Mouse (Mus musculus): ENCODE data around the gene Clp1. TPM values are rescaled to one million over a fixed set of nuclear protein-coding genes. Genes with fewer than 3 reads are reported as not detected.
"Not testable (repeated sequence)": the region's sequence is repeated elsewhere in the genome, so short reads cannot be mapped to it uniquely, and the experiment has no call there.

The Clp1 gene
- total RNA-seq, 1 experiment from 2014 or later, result 29.1 TPM

- no peak for ATAC-seq (replicated peaks; ENCODE audit: insufficient number of reproducible peaks, low FRiP score, low TSS enrichment, poor library complexity, severe bottlenecking)
These were observed 14.8 kb upstream of the Clp1 start for GRCm38 (mm10) chr2:84741841-84742450.

DNA sequence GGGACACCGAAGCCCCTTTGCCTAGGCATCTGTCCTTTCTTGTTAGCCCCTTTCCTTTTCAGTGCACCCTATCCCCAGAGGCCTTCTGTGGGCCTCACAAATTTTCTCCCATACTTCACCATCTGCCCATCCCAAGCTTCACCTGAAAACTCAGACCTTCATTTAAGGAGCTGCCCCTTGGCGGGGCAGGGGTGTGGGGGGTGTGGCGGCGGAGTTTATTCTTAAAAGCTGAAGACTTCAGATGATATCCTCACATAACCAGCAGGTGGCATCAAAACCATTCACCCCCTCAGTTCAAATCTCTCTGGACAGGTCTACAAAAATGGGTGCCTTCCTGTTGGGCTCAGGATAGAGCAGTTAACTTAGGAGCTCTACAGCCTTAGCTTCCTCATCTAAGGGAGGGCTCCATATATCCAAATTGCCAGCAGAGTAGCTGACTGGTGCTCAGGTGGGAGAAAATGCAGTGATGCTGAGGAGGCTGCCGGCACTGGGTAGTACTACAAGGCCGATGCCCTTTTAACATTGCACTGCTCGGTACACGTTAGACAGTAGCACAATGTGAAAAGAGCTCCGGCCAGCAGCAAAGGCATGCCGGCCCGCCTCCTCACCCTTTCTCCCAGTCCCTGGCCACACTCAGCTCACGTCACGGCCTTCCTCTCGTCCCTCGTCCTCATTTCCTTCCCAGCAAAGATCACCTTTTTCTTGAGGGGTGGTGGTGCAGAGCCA is 13.6 kb upstream of the Clp1 start:
- no peak for ATAC-seq (replicated peaks; ENCODE audit: insufficient number of reproducible peaks, low FRiP score, low TSS enrichment, poor library complexity, severe bottlenecking)

DNA sequence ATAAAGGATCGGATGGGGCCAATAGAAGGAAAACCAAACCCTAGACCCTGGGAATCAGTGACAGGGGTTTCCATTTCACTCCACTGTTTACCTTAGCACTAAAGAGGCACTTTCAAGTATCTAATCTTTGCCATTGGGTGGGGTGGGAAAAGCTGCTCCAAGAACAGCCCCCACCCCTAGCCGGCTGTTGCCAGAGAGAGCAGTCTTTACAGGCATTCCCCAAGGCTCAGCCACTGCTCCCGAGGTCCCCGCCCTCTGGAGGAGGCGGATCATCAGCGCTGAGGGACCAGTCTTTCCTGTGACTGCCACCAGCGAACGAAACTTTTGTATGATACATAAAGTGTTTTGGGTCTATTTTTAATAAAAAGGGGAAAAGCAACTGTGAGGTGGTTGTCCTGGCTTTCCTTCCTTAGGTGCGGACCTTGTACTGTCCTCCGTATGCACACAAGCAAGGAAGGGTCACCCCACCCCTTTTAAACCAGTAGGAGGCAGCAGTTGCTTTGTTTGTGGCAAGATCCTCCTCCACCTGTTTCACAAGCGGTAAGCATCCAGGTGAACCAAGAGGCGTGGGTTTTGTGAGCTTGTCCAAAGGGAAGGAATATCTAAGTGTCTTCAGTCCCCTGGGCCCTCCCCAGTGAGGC is 11.2 kb upstream of the Clp1 start:
- no peak for ATAC-seq (replicated peaks; ENCODE audit: insufficient number of reproducible peaks, low FRiP score, low TSS enrichment, poor library complexity, severe bottlenecking)

- no peak for ATAC-seq (replicated peaks; ENCODE audit: insufficient number of reproducible peaks, low FRiP score, low TSS enrichment, poor library complexity, severe bottlenecking)
These were observed 10.3 kb upstream of the Clp1 start for GRCm38 (mm10) chr2:84737451-84737925.

- ATAC-seq (replicated peaks; ENCODE audit: insufficient number of reproducible peaks, low FRiP score, low TSS enrichment, poor library complexity, severe bottlenecking), result no peak
These were observed 9.4 kb upstream of the Clp1 start for GRCm38 (mm10) chr2:84736312-84737161.

DNA sequence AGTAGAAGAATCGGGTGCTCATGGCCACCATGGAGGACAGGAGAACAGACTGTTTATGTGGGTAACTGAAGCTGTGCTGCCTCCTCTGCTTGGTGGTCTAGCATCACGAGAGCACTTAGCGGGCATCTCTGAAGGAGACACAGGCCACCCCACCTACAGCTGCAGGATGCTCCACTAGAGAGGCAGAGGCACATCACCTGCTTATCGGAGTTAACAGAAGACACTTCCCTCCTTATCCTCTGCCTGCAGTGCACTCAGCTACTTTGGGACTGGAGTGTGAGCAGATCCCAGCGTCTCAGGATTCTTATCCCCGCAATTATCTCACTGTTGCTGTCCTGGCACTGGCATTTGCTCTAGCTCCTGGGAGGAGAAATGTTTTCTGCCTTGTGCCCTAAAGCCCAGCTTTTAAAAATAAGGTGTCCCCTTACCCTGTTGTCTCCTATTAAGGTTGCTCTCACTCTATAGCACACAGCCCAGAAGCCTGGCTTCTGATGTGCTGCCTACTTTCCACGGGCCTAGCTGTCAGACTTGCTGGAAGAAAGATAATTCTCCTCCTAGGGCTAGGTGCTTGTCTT is 8.3 kb upstream of the Clp1 start:
- no peak for ATAC-seq (replicated peaks; ENCODE audit: insufficient number of reproducible peaks, low FRiP score, low TSS enrichment, poor library complexity, severe bottlenecking)

- no peak for ATAC-seq (replicated peaks; ENCODE audit: insufficient number of reproducible peaks, low FRiP score, low TSS enrichment, poor library complexity, severe bottlenecking)
These were observed 7.8 kb upstream of the Clp1 start for GRCm38 (mm10) chr2:84734919-84735318.

DNA sequence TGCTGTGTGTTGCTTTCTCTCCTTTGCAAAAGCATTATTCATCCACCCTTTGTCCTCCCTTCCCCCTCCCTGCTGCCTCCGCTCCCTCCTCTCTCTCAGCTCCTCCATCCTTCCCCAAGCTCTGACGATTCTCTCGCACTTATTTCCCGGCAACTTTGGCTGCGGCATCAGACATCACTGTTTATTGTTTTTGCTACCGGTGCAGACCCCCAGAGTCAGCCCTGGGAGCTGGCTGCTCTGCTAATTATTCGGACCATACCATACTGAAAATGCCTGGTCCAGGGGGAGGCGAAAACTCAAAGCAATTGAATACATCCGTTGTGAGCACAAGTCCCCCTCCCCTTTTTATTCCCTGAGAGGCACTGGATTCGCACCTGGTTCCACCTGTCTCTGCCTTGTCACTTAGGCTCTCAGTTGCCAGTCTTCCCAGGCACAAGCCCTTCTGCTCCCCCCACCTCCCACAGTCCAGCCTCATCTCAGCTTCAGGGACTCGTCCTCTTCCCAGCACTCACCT is 7.3 kb upstream of the Clp1 start:
- ATAC-seq (replicated peaks; ENCODE audit: insufficient number of reproducible peaks, low FRiP score, low TSS enrichment, poor library complexity, severe bottlenecking), result no peak

DNA sequence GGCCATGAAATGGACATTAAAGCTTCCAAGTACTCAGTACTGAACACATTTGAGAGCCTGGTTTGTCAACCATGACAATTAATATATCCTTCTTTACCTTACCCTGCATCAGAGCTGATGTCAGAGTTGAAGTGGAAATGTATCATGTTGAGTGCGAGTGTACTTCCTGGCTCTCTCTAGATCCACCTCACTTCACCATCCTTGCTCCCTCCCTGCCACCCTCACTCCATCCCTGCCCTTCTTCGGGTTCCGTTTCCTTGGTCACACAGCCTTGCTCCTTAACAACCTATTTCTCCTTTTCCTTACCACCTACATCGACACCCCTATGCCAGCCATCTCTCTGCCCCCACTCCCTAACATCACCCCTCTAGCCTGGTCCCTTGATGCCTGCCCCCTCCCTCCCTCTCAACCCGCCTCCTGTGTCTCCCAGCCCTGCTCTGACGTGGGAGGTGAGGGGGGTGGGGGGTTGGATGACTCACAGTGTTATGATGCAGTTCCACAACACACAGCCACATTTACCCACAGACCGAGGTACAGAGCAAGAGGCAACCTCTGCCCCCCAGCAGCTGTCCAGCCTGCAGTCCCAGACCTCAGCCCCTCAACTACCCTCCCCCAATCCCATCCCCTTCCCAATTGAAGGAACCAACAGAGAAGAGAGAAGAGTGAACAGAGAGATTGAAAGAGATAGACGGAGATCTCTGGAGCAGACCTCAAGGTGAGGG is 6.6 kb upstream of the Clp1 start, which contains the start of gene Ypel4:
Ypel4 (plus strand) TSS at position 480 of the 722 bp plus-strand sequence.
- ATAC-seq (replicated peaks; ENCODE audit: insufficient number of reproducible peaks, low FRiP score, low TSS enrichment, poor library complexity, severe bottlenecking), result peak; percentile 37; the same call in 1 of the 2 replicates

GRCm38 (mm10) chr2:84732394-84732793 is 5.2 kb upstream of the Clp1 start:
- no peak for ATAC-seq (replicated peaks; ENCODE audit: insufficient number of reproducible peaks, low FRiP score, low TSS enrichment, poor library complexity, severe bottlenecking)

- ATAC-seq (replicated peaks; ENCODE audit: insufficient number of reproducible peaks, low FRiP score, low TSS enrichment, poor library complexity, severe bottlenecking), result no peak
These were observed 4.1 kb upstream of the Clp1 start for GRCm38 (mm10) chr2:84731206-84731605.

- ATAC-seq (replicated peaks; ENCODE audit: insufficient number of reproducible peaks, low FRiP score, low TSS enrichment, poor library complexity, severe bottlenecking), result not testable (repeated sequence)
These were observed 1.0 kb upstream of the Clp1 start for GRCm38 (mm10) chr2:84728191-84728590.

DNA sequence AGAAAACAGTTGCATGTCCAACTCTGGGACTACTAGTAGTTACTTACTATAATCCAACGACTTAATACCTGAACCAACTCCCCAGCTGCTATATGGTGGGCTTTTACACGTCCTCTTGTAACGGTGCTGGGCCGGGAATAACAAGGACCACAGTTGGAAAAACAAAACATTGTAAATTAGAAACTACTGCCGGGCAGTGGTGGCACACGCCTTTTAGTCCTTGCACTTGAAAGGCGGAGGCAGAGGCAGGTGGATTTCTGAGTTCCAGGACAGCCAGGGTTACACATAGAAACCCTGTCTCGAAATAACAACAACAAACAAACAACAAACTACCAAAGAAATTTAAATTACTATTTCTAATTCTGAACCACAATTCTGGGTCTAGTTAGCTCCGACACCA is 434 bp downstream of the Clp1 start:
- ATAC-seq (replicated peaks; ENCODE audit: insufficient number of reproducible peaks, low FRiP score, low TSS enrichment, poor library complexity, severe bottlenecking), result no peak

DNA sequence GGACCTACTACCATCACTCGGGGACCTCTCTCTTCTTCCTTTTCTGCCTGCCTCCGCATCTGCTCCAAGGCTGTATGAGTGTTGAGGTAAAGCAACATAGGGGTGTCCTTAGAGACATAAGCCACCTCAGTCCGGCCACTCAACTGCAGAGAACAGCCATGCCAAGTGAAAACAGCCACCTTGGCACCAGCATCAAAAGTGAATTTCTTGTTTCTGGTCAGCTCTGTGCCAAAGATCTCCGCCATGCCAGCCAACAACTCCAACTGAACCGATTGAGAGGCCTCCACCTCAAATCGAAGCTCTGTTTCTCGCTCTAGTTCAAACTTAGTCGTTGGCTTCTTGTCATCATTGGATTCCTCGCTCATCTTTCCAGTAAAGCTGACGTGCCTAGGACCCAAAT is 1.4 kb downstream of the Clp1 start:
- ATAC-seq (replicated peaks; ENCODE audit: insufficient number of reproducible peaks, low FRiP score, low TSS enrichment, poor library complexity, severe bottlenecking), result no peak

DNA sequence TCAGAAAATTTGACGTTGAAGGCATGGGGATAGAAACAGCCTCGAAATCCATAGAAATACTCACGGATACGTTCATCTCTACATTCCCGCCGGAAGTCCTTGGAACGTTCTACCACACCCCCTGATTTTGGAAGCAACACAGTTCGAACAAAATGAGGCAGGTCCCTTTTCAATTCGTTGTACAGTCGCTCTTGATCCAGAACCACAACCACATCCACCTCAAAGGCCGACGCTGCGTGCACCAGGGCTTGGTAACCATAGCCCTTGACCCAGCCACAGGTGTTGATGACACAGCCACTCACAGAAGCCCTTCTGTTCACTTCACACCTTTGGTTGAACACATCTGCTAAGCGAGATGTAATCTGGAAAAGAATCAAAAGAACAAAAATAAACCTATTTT is 3.3 kb downstream of the Clp1 start:
- no peak for ATAC-seq (replicated peaks; ENCODE audit: insufficient number of reproducible peaks, low FRiP score, low TSS enrichment, poor library complexity, severe bottlenecking)

GRCm38 (mm10) chr2:84721182-84721581 is 6.0 kb downstream of the Clp1 start:
- ATAC-seq (replicated peaks; ENCODE audit: insufficient number of reproducible peaks, low FRiP score, low TSS enrichment, poor library complexity, severe bottlenecking), result no peak

DNA sequence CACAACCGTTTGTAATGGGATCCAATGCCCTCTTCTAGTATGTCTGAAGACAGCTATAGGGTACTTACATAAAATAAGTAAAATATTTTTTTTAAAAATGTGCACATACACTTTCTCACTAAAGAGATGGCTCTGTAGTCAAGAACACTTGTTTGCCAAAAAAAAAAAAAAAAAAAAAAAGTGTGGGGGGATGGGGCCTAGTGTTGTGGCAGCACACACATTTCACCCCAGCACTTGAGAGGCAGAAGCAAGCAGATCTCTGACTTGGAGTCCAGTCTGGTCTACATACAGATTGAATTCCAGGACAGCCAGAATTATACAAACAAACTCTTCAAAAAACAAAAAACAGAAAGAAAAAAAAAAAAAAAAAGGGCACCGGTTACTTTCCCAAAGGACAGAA is 6.4 kb downstream of the Clp1 start:
- no peak for ATAC-seq (replicated peaks; ENCODE audit: insufficient number of reproducible peaks, low FRiP score, low TSS enrichment, poor library complexity, severe bottlenecking)

DNA sequence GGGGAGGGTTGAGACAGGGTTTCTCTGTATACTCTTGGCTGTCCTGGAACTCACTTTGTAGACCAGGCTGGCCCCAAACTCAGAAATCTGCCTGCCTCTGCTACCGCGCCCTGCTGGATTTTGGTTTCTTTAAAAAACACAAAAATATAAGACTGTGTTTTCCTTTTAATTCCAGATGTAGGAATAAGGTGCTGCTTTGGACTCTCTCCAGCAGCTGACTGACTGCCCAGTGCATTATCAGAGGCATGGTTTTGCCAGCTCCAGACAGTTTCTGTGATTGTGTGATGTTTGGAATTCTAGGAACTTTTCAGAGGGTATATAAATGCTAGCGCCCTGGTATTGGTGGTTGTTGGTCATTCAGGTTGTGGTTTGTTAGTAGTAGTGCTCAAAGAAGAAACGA is 9.8 kb downstream of the Clp1 start:
- no peak for ATAC-seq (replicated peaks; ENCODE audit: insufficient number of reproducible peaks, low FRiP score, low TSS enrichment, poor library complexity, severe bottlenecking)
